Mouse (Mus musculus): Measurements from ENCODE around the gene Fbxl16.

GRCm38 (mm10) chr17:25860832-25861703 is 52.2 kb downstream of the Fbxl16 start, which contains the start of gene Wdr90:
- TF ChIP-seq CTCF (IDR thresholded peaks at IDR 0.05; ENCODE audit: low read depth) (no peak), EP300 (IDR thresholded peaks at IDR 0.05; ENCODE audit: low read depth) (no peak)
